Mouse (Mus musculus): ENCODE measurements around the gene Pnpla6. TPM values are rescaled to one million over a fixed set of nuclear protein-coding genes. Genes with fewer than 3 reads are reported as not detected.
A peak's percentile ranks its signal among the peaks of the same experiment; 100 is the strongest.

Pnpla6 gene
- polyA plus RNA-seq, 1 experiment from 2014 or later = 6.4 TPM

GRCm38 (mm10) chr8:3492901-3493844 is 22.0 kb upstream of the Pnpla6 start, which contains the start of gene Zfp358:
Zfp358 (plus strand) TSS chr8:3493138.
- no peaks in the 10 kb centered on the region for H3K9me3 ChIP-seq (ENCODE audit: low read length)

GRCm38 (mm10) chr8:3493845-3494208 is 21.4 kb upstream of the Pnpla6 start:
- Histone ChIP-seq H3K36me3 (replicated peaks; ENCODE audit: insufficient read depth, low read length) (peaks cover 11% of the 10 kb centered on the region), H3K4me1 (ENCODE audit: insufficient read depth) (peaks cover 10% of the 10 kb centered on the region; the same call in 1 of the 2 replicates), H3K27ac (ENCODE audit: low read depth) (0 out of 2 replicates have a peak overlapping the region, but pooled peaks have one; percentile 2), H3K4me3 (ENCODE audit: low read depth, low read length) (peak overlapping the region; percentile 78), H3K9me3 (ENCODE audit: low read length) (no peaks in the 10 kb centered on the region), H3K27me3 (ENCODE audit: insufficient read depth, low read length) (no peaks in the 10 kb centered on the region), H3K9ac (replicated peaks) (peak overlapping the region; percentile 91), H3K4me2 (ENCODE audit: low read depth, low read length) (peak overlapping the region; percentile 79)
- TF ChIP-seq CTCF (IDR thresholded peaks at IDR 0.05; ENCODE audit: low read depth) (no peak), EP300 (IDR thresholded peaks at IDR 0.05; ENCODE audit: low read depth) (no peak)
- ATAC-seq (no peak), DNase-seq (no peak)
- WGBS (ENCODE audit: insufficient replicate concordance) = 30% methylated on average over 6 of the region's 6 CpGs

More at GRCm38 (mm10) chr8:3492901-3493844, 22.0 kb upstream of the Pnpla6 start, which contains the start of gene Zfp358:
- Histone ChIP-seq H3K27me3 (ENCODE audit: insufficient read depth, low read length) (no peaks in the 10 kb centered on the region), H3K4me3 (ENCODE audit: low read depth, low read length) (peak within 1 kb of the TSS; percentile 78), H3K36me3 (replicated peaks; ENCODE audit: insufficient read depth, low read length) (peaks cover 11% of the 10 kb centered on the region), H3K9ac (replicated peaks) (peak within 1 kb of the TSS; percentile 91), H3K27ac (ENCODE audit: low read depth) (peak within 1 kb of the TSS; percentile 35), H3K4me1 (ENCODE audit: insufficient read depth) (peaks cover 10% of the 10 kb centered on the region; the same call in 1 of the 2 replicates), H3K4me2 (ENCODE audit: low read depth, low read length) (peak within 1 kb of the TSS; percentile 79)
- DNase-seq (peak; percentile 76), ATAC-seq (peak; percentile 87)
- under 1% methylated on average over 53 of the region's 64 CpGs for WGBS (ENCODE audit: insufficient replicate concordance)
- TF ChIP-seq EP300 (IDR thresholded peaks at IDR 0.05; ENCODE audit: low read depth) = no peak
- TF ChIP-seq CTCF (IDR thresholded peaks at IDR 0.05; ENCODE audit: low read depth) = no peak

- H3K27ac ChIP-seq (ENCODE audit: low read depth) = no peak overlapping the region
- H3K27me3 ChIP-seq (ENCODE audit: insufficient read depth, low read length) = no peaks in the 10 kb centered on the region
- no peaks in the 10 kb centered on the region for H3K9me3 ChIP-seq (ENCODE audit: low read length)
- no peak overlapping the region for H3K9ac ChIP-seq (replicated peaks)
- DNase-seq = no peak
- no peak for ATAC-seq
- TF ChIP-seq CTCF (IDR thresholded peaks at IDR 0.05; ENCODE audit: low read depth) = no peak
- TF ChIP-seq EP300 (IDR thresholded peaks at IDR 0.05; ENCODE audit: low read depth) = no peak
- WGBS (ENCODE audit: insufficient replicate concordance) = 91% methylated on average over 44 of the region's 44 CpGs
- peaks cover 11% of the 10 kb centered on the region for H3K36me3 ChIP-seq (replicated peaks; ENCODE audit: insufficient read depth, low read length)
- no peak overlapping the region for H3K4me3 ChIP-seq (ENCODE audit: low read depth, low read length)
- peaks cover 16% of the 10 kb centered on the region for H3K4me1 ChIP-seq (ENCODE audit: insufficient read depth)
- H3K4me2 ChIP-seq (ENCODE audit: low read depth, low read length) = no peak overlapping the region
Observed at GRCm38 (mm10) chr8:3495578-3496427, 19.4 kb upstream of the Pnpla6 start.

- H3K36me3 ChIP-seq (replicated peaks; ENCODE audit: insufficient read depth, low read length) = peaks cover 11% of the 10 kb centered on the region
- TF ChIP-seq CTCF (IDR thresholded peaks at IDR 0.05; ENCODE audit: low read depth) (no peak), EP300 (IDR thresholded peaks at IDR 0.05; ENCODE audit: low read depth) (no peak)
- no peak overlapping the region for H3K4me2 ChIP-seq (ENCODE audit: low read depth, low read length)
- no peak overlapping the region for H3K9ac ChIP-seq (replicated peaks)
- no peaks in the 10 kb centered on the region for H3K9me3 ChIP-seq (ENCODE audit: low read length)
- 88% methylated on average over 15 of the region's 15 CpGs for WGBS (ENCODE audit: insufficient replicate concordance)
- DNase-seq (no peak), ATAC-seq (no peak)
- H3K27ac ChIP-seq (ENCODE audit: low read depth) = no peak overlapping the region
- peaks cover 22% of the 10 kb centered on the region for H3K4me1 ChIP-seq (ENCODE audit: insufficient read depth)
- H3K4me3 ChIP-seq (ENCODE audit: low read depth, low read length) = no peak overlapping the region
- no peaks in the 10 kb centered on the region for H3K27me3 ChIP-seq (ENCODE audit: insufficient read depth, low read length)
Observed at GRCm38 (mm10) chr8:3496428-3496748, 18.8 kb upstream of the Pnpla6 start.

- H3K4me2 ChIP-seq (ENCODE audit: low read depth, low read length) = no peak overlapping the region
- DNase-seq (no peak), ATAC-seq (no peak)
- WGBS (ENCODE audit: insufficient replicate concordance) = 77% methylated on average over 3 of the region's 3 CpGs
- H3K36me3 ChIP-seq (replicated peaks; ENCODE audit: insufficient read depth, low read length) = peaks cover 11% of the 10 kb centered on the region
- TF ChIP-seq EP300 (IDR thresholded peaks at IDR 0.05; ENCODE audit: low read depth) (no peak), CTCF (IDR thresholded peaks at IDR 0.05; ENCODE audit: low read depth) (no peak)
- peaks cover 30% of the 10 kb centered on the region for H3K4me1 ChIP-seq (ENCODE audit: insufficient read depth)
- no peak overlapping the region for H3K27ac ChIP-seq (ENCODE audit: low read depth)
- H3K9ac ChIP-seq (replicated peaks) = no peak overlapping the region
- no peaks in the 10 kb centered on the region for H3K27me3 ChIP-seq (ENCODE audit: insufficient read depth, low read length)
- H3K9me3 ChIP-seq (ENCODE audit: low read length) = no peaks in the 10 kb centered on the region
- no peak overlapping the region for H3K4me3 ChIP-seq (ENCODE audit: low read depth, low read length)
Observed at GRCm38 (mm10) chr8:3498583-3498982, 16.6 kb upstream of the Pnpla6 start.

GRCm38 (mm10) chr8:3499751-3500150 is 15.4 kb upstream of the Pnpla6 start:
- 5% methylated on average over 8 of the region's 8 CpGs for WGBS (ENCODE audit: insufficient replicate concordance)
- no peaks in the 10 kb centered on the region for H3K27me3 ChIP-seq (ENCODE audit: insufficient read depth, low read length)
- H3K4me1 ChIP-seq (ENCODE audit: insufficient read depth) = peaks cover 22% of the 10 kb centered on the region
- TF ChIP-seq CTCF (IDR thresholded peaks at IDR 0.05; ENCODE audit: low read depth) = no peak
- TF ChIP-seq EP300 (IDR thresholded peaks at IDR 0.05; ENCODE audit: low read depth) = no peak
- peak overlapping the region; percentile 77 for H3K9ac ChIP-seq (replicated peaks)
- peak overlapping the region; percentile 89 for H3K4me2 ChIP-seq (ENCODE audit: low read depth, low read length)
- peak overlapping the region; percentile 83 for H3K27ac ChIP-seq (ENCODE audit: low read depth)
- peaks cover 11% of the 10 kb centered on the region for H3K36me3 ChIP-seq (replicated peaks; ENCODE audit: insufficient read depth, low read length)
- no peak for DNase-seq
- ATAC-seq = peak; percentile 31
- no peaks in the 10 kb centered on the region for H3K9me3 ChIP-seq (ENCODE audit: low read length)
- peak overlapping the region; percentile 84 for H3K4me3 ChIP-seq (ENCODE audit: low read depth, low read length)

Measured in liver, postnatal 0 days (tissue).